7 mouse cellular contexts compared by ENCODE assay signal in the genomic region with DNA sequence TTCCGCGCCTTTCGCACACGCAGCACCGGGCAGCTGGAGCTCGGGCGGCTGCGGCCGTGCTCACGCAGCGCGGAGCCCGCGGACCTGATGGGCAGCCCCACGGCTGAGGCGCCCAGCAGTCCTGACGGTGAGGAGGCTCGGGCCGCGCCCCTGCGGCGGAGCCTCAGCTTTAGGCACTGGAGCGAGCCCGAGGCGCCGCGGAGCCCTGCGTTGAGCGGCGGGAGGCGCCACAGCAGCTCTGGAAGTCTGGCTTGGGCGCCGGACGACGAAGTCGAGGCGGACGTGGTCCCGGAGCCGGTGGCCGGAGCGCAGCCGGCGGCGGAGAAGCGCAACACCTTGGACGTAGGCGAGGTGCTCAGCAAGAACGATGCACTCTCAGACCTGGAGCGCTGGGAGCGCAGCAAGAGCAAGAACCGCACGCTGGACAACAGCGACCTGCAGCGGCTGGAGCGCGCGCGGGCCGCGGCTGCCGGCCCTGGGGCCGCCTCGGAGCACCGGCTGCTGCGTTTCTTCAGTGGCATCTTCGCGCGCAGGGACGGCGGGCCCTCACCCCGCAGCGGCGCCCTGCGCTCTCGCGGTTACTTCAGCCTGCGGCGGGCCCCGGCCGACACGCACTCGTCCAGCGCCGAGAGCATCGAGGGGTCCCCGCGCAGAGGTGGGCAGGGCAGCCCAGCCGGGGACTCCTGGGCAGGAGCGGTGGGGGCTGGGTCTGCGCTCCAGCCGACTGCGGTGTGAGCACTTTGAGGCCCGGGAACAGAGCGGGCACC.
DNase-seq lines count a peak whose midpoint lies in the region; ATAC-seq and TF ChIP-seq lines count a peak whose summit lies in the region.

No protein-coding gene starts in this region.

- peak; percentile 50 for ATAC-seq in forebrain, embryonic 12.5 days (ENCODE audit: low FRiP score)
- peak; percentile 37 for ATAC-seq in megakaryocyte progenitor cell, adult 5-6 weeks (replicated peaks; ENCODE audit: poor library complexity)

- H3K36me3 ChIP-seq in forebrain, embryonic 12.5 days (replicated peaks) = no peaks in the 10 kb centered on the region

- H3K4me1 ChIP-seq in forebrain, embryonic 12.5 days = peaks cover 73% of the 10 kb centered on the region

- peak overlapping the region; percentile 75 for H3K4me3 ChIP-seq in forebrain, embryonic 12.5 days (replicated peaks)

- peak overlapping the region; percentile 90 for H3K9ac ChIP-seq in forebrain, embryonic 12.5 days

- no peak for TF ChIP-seq POLR2A in brain, embryonic 14.5 days (IDR thresholded peaks at IDR 0.05; ENCODE audit: borderline replicate concordance, extremely low read depth, insufficient read depth, insufficient read length, poor library complexity, severe bottlenecking)

- TF ChIP-seq CTCF in brain, embryonic 14.5 days (IDR thresholded peaks at IDR 0.05; ENCODE audit: borderline replicate concordance, extremely low read depth, insufficient read depth, insufficient read length) = peak; percentile 55

- H3K4me2 ChIP-seq in forebrain, embryonic 12.5 days = peak overlapping the region; percentile 99

- no peaks in the 10 kb centered on the region for H3K9me3 ChIP-seq in forebrain, embryonic 12.5 days

- intact Hi-C loops in heart, postnatal 25 days (cut with DNase I) = loop anchor here (1.0 to 5.0 kb wide), 5 partner anchors 24 to 259 kb away; no protein-coding TSS in a partner anchor
- intact Hi-C loops in left cerebral cortex, postnatal 25 days (cut with DNase I) = loop anchor here (2.0 to 10.0 kb wide), 4 partner anchors 26 to 344 kb away; a partner anchor contains a TSS

- WGBS in forebrain, embryonic 12.5 days = under 1% methylated on average over 94 of the region's 95 CpGs

- H3K27me3 ChIP-seq in forebrain, embryonic 12.5 days = peaks cover 21% of the 10 kb centered on the region; the same call in 1 of the 2 replicates

- peak; percentile 26 for DNase-seq in WW6 (ENCODE audit: low read depth, low spot score)
- peak; percentile 78 for DNase-seq in brain, embryonic 14.5 days (ENCODE audit: low read depth)
- DNase-seq in heart, postnatal 25 days (ENCODE audit: low spot score) = peak; percentile 39
- DNase-seq in left cerebral cortex, postnatal 25 days (ENCODE audit: low spot score in 2 of 2) = peak; percentile 55 to 58
- DNase-seq in skeletal muscle tissue, adult 2 months (ENCODE audit: low read depth, low spot score) = peak; percentile 52

- H3K27ac ChIP-seq in forebrain, embryonic 12.5 days = peak overlapping the region; percentile 96

Comparison
In these comparisons a context has a peak if more than half of its experiments do, and no peak if none do; other contexts are left out.
1. Peak in every context shown above with its lines: DNase-seq, ATAC-seq, H3K4me3 ChIP-seq and H3K27ac ChIP-seq.
2. DNase-seq: peak in every context shown above with its lines; median percentile 78 in brain, embryonic 14.5 days; 56 in left cerebral cortex, postnatal 25 days; 52 in skeletal muscle tissue, adult 2 months; 39 in heart, postnatal 25 days; 26 in WW6.